Mouse (Mus musculus): Measurements from ENCODE around the gene Dolpp1.

DNA sequence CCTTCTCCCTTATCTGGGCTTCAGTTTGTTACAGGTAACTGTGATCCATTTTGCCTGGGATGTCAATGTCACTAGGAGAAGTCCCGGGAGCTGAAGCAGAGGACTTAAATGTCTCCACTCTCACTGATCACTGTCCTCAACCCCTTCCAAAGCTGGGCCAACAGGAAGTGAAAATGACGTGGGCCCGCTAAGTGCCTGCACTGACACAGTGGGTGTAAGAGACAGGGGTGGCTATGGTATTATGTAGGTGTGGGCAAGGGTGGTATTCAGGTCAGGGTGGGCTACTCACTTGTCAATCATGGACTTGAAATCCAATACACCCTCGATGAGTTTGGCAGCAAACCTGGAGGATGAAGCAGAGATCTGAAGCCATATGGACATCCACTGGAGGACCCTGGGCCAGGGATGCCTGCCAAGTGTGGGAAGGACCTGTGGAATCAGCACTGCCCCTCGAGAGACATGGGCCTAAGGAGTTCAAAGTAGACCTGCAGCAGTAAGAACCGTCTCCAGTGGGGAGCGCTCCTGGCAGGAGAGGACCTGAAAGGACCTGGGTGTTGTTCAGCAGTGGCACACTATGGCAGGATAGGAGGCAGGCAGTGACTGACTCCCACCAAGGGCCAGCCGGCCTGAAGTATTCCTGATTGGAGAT, 16.5 kb downstream of the Dolpp1 start:
- no peak for TF ChIP-seq GATA1 (IDR thresholded peaks at IDR 0.05; ENCODE audit: borderline replicate concordance, low read length)
- TF ChIP-seq FLI1 (IDR thresholded peaks at IDR 0.05; ENCODE audit: low read length) = no peak

All from megakaryocyte, embryonic 14.5 days (primary cell).